10 mouse cellular contexts compared by ENCODE assay signal in the genomic region with DNA sequence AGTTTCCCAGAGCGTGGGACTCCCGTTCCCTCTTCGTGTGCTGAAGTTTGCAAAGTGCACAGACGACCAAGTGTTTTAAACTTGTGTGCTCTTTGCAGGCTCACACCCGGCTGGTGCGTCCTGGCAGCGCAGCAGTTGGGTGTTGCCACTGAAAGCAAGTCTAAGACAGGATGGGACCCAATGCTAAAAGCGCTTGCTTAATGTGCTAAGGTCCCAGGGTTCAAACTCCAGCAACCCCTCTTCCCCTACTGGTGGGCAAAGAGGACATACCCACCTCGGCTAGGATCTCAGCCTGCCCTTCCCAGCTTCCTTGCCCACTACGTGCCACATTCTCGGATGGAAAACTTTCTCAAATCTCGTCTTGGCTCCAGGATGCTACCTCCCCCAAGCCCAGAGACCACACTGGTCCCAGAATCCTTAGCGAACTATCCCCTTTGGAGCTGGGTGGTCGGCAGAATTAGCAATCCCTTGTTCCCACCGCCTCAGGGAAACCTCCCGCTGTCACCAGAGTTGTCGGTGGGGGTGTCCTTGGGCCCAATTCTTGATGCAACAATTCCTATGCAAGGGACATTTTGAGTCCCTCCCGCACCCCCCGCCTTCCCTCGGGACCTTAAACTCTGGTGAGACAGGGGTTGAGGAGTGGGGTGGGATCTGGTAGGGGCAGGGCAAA. TPM values are rescaled to one million over a fixed set of nuclear protein-coding genes. Genes with fewer than 3 reads are reported as not detected.
A peak's percentile ranks its signal among the peaks of the same experiment; 100 is the strongest.
DNase-seq lines count a peak whose midpoint lies in the region; ATAC-seq lines count a peak whose summit lies in the region.
"Had no signal": no experiment of that assay in that cellular context is flagged by ENCODE, and none has a peak within 500 bp of the region (broad histone marks: within the 10 kb centered on the region; RNA-seq: fewer than 3 reads in every experiment).

No protein-coding gene starts in this region.

- 3% methylated on average over 20 of the region's 20 CpGs for WGBS in kidney, embryonic 16.5 days
- WGBS in hindbrain, embryonic 13.5 days = 2% methylated on average over 20 of the region's 20 CpGs
- WGBS in neural tube, embryonic 12.5 days = 1% methylated on average over 20 of the region's 20 CpGs

- H3K9ac ChIP-seq in kidney, embryonic 16.5 days (replicated peaks; ENCODE audit: low read length) = no peak overlapping the region
- H3K9ac ChIP-seq in hindbrain, embryonic 13.5 days = no peak overlapping the region
- H3K9ac ChIP-seq in neural tube, embryonic 12.5 days = no peak overlapping the region

- ATAC-seq in kidney, embryonic 16.5 days (ENCODE audit: low FRiP score, low TSS enrichment) = no peak
- ATAC-seq in hindbrain, embryonic 13.5 days (ENCODE audit: low FRiP score) = no peak
- ATAC-seq in neural tube, embryonic 12.5 days (ENCODE audit: low FRiP score, low read depth) = no peak
- ATAC-seq in activated CD4-positive, CD25-positive, alpha-beta regulatory T cell, adult 4 months = no peak

- H3K4me3 ChIP-seq in kidney, embryonic 16.5 days (ENCODE audit: low read length) = peak overlapping the region; percentile 24; the same call in 1 of the 2 replicates
- 0 out of 2 replicates have a peak overlapping the region, but pooled peaks have one; percentile 29 for H3K4me3 ChIP-seq in hindbrain, embryonic 13.5 days
- H3K4me3 ChIP-seq in neural tube, embryonic 12.5 days = no peak overlapping the region

- H3K36me3 ChIP-seq in kidney, embryonic 16.5 days (ENCODE audit: insufficient read depth, low read length) = no peaks in the 10 kb centered on the region
- peaks cover 6% of the 10 kb centered on the region; the same call in 1 of the 2 replicates for H3K36me3 ChIP-seq in hindbrain, embryonic 13.5 days
- no peaks in the 10 kb centered on the region for H3K36me3 ChIP-seq in neural tube, embryonic 12.5 days

- no peak overlapping the region for H3K27ac ChIP-seq in kidney, embryonic 16.5 days (ENCODE audit: low read length)
- H3K27ac ChIP-seq in hindbrain, embryonic 13.5 days = no peak overlapping the region
- no peak overlapping the region for H3K27ac ChIP-seq in neural tube, embryonic 12.5 days

- no peaks in the 10 kb centered on the region for H3K9me3 ChIP-seq in kidney, embryonic 16.5 days (ENCODE audit: low read length)
- no peaks in the 10 kb centered on the region for H3K9me3 ChIP-seq in hindbrain, embryonic 13.5 days
- H3K9me3 ChIP-seq in neural tube, embryonic 12.5 days = no peaks in the 10 kb centered on the region

- H3K4me1 ChIP-seq in kidney, embryonic 16.5 days (ENCODE audit: insufficient read depth, low read length) = peaks cover 4% of the 10 kb centered on the region; the same call in 1 of the 2 replicates
- peaks cover 44% of the 10 kb centered on the region for H3K4me1 ChIP-seq in hindbrain, embryonic 13.5 days (replicated peaks)
- peaks cover 31% of the 10 kb centered on the region for H3K4me1 ChIP-seq in neural tube, embryonic 12.5 days

- peak overlapping the region; percentile 45 for H3K4me2 ChIP-seq in kidney, embryonic 16.5 days (replicated peaks; ENCODE audit: low read depth, low read length)
- H3K4me2 ChIP-seq in hindbrain, embryonic 13.5 days = peak overlapping the region; percentile 47
- peak overlapping the region; percentile 57 for H3K4me2 ChIP-seq in neural tube, embryonic 12.5 days (replicated peaks)

- H3K27me3 ChIP-seq in kidney, embryonic 16.5 days (ENCODE audit: insufficient read depth, low read length) = peaks cover 66% of the 10 kb centered on the region
- peaks cover 86% of the 10 kb centered on the region for H3K27me3 ChIP-seq in hindbrain, embryonic 13.5 days
- H3K27me3 ChIP-seq in neural tube, embryonic 12.5 days (replicated peaks) = peaks cover 46% of the 10 kb centered on the region

- no peak for DNase-seq in kidney, adult 11 months
- DNase-seq in cerebellum, adult 9-10 months = peak; percentile 71
- DNase-seq in gastrocnemius, postnatal 4 days (ENCODE audit: low spot score in 2 of 2) = no peak
- no peak for DNase-seq in frontal cortex, postnatal 36 days (ENCODE audit: low spot score in 2 of 2)

RNA-seq across cellular contexts. Expression of a gene that starts 12.9 kb away (rescaled TPM):
- 0.11 and 0.14 TPM in 2 replicates for polyA plus RNA-seq in kidney, embryonic 16.5 days (2015; fragmentation: Nextera tagmentation; extraction: Ambion mirVana)
- polyA plus RNA-seq in hindbrain, embryonic 13.5 days (2015; fragmentation: Nextera tagmentation; extraction: Ambion mirVana) = 4.4 and 5.0 TPM in 2 replicates
- 2.6 and 3.7 TPM in 2 replicates for polyA plus RNA-seq in neural tube, embryonic 12.5 days (2016; fragmentation: Nextera tagmentation; extraction: Ambion mirVana)
- 1 to 10 TPM in 1 of 2 experiments, under 1 TPM in 1; 0.91 to 1.1 TPM for total RNA-seq in gastrocnemius, postnatal 4 days (2021)
- not detected for polyA plus RNA-seq in activated CD4-positive, CD25-positive, alpha-beta regulatory T cell, adult 4 months (2017; shearing (Covaris generic))
- polyA plus RNA-seq: heart, postnatal 0 days had no signal

RNA-seq across cellular contexts. Expression of a gene that starts 31.1 kb away (rescaled TPM):
- polyA plus RNA-seq in kidney, embryonic 16.5 days (2015; fragmentation: Nextera tagmentation; extraction: Ambion mirVana) = 70.0 and 83.8 TPM in 2 replicates
- polyA plus RNA-seq in hindbrain, embryonic 13.5 days (2015; fragmentation: Nextera tagmentation; extraction: Ambion mirVana) = 1.1 and 1.7 TPM in 2 replicates
- polyA plus RNA-seq in neural tube, embryonic 12.5 days (2016; fragmentation: Nextera tagmentation; extraction: Ambion mirVana) = 0.74 and 1.5 TPM in 2 replicates
- total RNA-seq in gastrocnemius, postnatal 4 days (2021) = under 1 TPM; 0.65 to 0.81 TPM
- polyA plus RNA-seq in activated CD4-positive, CD25-positive, alpha-beta regulatory T cell, adult 4 months (2017; shearing (Covaris generic)) = 1 to 10 TPM in 1 of 2 experiments, under 1 TPM in 1; 0.38 to 2.8 TPM
- total RNA-seq: left cerebral cortex, postnatal 14 days had no signal

RNA-seq across cellular contexts. Expression of a gene that starts 49.6 kb away (rescaled TPM):
- polyA plus RNA-seq in kidney, embryonic 16.5 days (2015; fragmentation: Nextera tagmentation; extraction: Ambion mirVana) = 93.1 and 94.3 TPM in 2 replicates
- 69.8 and 70.9 TPM in 2 replicates for polyA plus RNA-seq in hindbrain, embryonic 13.5 days (2015; fragmentation: Nextera tagmentation; extraction: Ambion mirVana)
- 69.5 and 71.2 TPM in 2 replicates for polyA plus RNA-seq in neural tube, embryonic 12.5 days (2016; fragmentation: Nextera tagmentation; extraction: Ambion mirVana)
- 10 to 100 TPM; 38.3 to 45.3 TPM for total RNA-seq in gastrocnemius, postnatal 4 days (2021)
- polyA plus RNA-seq in activated CD4-positive, CD25-positive, alpha-beta regulatory T cell, adult 4 months (2017; shearing (Covaris generic)) = 10 to 100 TPM; 38.0 to 61.3 TPM

RNA-seq across cellular contexts. Expression of a gene that starts 54.7 kb away (rescaled TPM):
- polyA plus RNA-seq in kidney, embryonic 16.5 days (2015; fragmentation: Nextera tagmentation; extraction: Ambion mirVana) = 105 and 107 TPM in 2 replicates
- polyA plus RNA-seq in hindbrain, embryonic 13.5 days (2015; fragmentation: Nextera tagmentation; extraction: Ambion mirVana) = 24.4 and 28.8 TPM in 2 replicates
- polyA plus RNA-seq in neural tube, embryonic 12.5 days (2016; fragmentation: Nextera tagmentation; extraction: Ambion mirVana) = 65.2 and 66.4 TPM in 2 replicates
- total RNA-seq in gastrocnemius, postnatal 4 days (2021) = 10 to 100 TPM; 32.0 to 35.2 TPM
- 10 to 100 TPM; 19.2 to 27.6 TPM for polyA plus RNA-seq in activated CD4-positive, CD25-positive, alpha-beta regulatory T cell, adult 4 months (2017; shearing (Covaris generic))

Comparison
In these comparisons a context has a peak if more than half of its experiments do, and no peak if none do; other contexts are left out.
1. RNA of a gene that starts 31.1 kb away (polyA plus RNA-seq): 70.0 to 83.8 TPM in kidney, embryonic 16.5 days; 0.38 to 2.8 TPM in activated CD4-positive, CD25-positive, alpha-beta regulatory T cell, adult 4 months, 1.1 to 1.7 TPM in hindbrain, embryonic 13.5 days and 0.74 to 1.5 TPM in neural tube, embryonic 12.5 days; every median in the first group is over 10 times any median in the second.
2. Peak in every context shown above with its lines, with median percentiles within 50 percentile points of each other: H3K4me2 ChIP-seq.